Mouse (Mus musculus): Measurements from ENCODE around the gene Tmem63a. TPM values are rescaled to one million over a fixed set of nuclear protein-coding genes. Genes with fewer than 3 reads are reported as not detected.

Tmem63a gene
- polyA plus RNA-seq, 1 experiment = not detected

DNA sequence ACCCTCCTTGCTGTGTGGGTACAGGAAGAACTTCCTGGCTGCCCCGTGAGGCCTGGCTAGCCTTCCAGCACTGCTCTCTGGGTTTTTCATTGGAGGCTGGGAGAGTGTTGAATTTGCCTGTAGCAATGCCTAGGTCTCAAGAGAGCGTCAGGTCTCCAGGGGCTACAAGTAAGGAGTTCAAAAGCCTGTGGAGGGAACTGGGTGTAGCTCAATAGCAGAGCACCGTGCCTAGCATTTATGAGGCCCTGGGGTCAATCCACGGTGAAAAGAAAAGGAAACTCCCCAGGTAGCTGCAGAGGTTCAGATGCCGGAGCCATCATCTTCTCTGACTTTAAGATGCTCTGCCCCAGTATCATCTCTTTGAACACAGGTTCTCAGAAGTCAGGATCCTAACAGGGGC lies 69.5 kb downstream of the Tmem63a start:
- Histone ChIP-seq H3K4me1 (ENCODE audit: control insufficient read depth, insufficient read depth, low read length) (peaks cover 28% of the 10 kb centered on the region), H3K27ac (ENCODE audit: insufficient read depth, low read depth, low read length) (no peak overlapping the region), H3K4me3 (ENCODE audit: insufficient read depth, low read depth, low read length) (no peak overlapping the region)
- 81% methylated on average over 5 of the region's 5 CpGs for WGBS
- TF ChIP-seq CTCF (IDR thresholded peaks at IDR 0.05; ENCODE audit: insufficient read depth, low read depth, low read length) (no peak), POLR2A (IDR thresholded peaks at IDR 0.05; ENCODE audit: insufficient read depth, low read depth, low read length) (no peak)

GRCm38 (mm10) chr1:181012416-181012815 lies 70.3 kb downstream of the Tmem63a start:
- Histone ChIP-seq H3K4me1 (ENCODE audit: control insufficient read depth, insufficient read depth, low read length) (peaks cover 28% of the 10 kb centered on the region), H3K27ac (ENCODE audit: insufficient read depth, low read depth, low read length) (no peak overlapping the region), H3K4me3 (ENCODE audit: insufficient read depth, low read depth, low read length) (no peak overlapping the region)
- TF ChIP-seq POLR2A (IDR thresholded peaks at IDR 0.05; ENCODE audit: insufficient read depth, low read depth, low read length) (no peak), CTCF (IDR thresholded peaks at IDR 0.05; ENCODE audit: insufficient read depth, low read depth, low read length) (no peak)
- WGBS = 94% methylated on average over 3 of the region's 3 CpGs

GRCm38 (mm10) chr1:181013446-181013845 lies 71.3 kb downstream of the Tmem63a start:
- WGBS = 79% methylated on average over 6 of the region's 6 CpGs
- TF ChIP-seq POLR2A (IDR thresholded peaks at IDR 0.05; ENCODE audit: insufficient read depth, low read depth, low read length) (no peak), CTCF (IDR thresholded peaks at IDR 0.05; ENCODE audit: insufficient read depth, low read depth, low read length) (no peak)
- peaks cover 28% of the 10 kb centered on the region for H3K4me1 ChIP-seq (ENCODE audit: control insufficient read depth, insufficient read depth, low read length)

GRCm38 (mm10) chr1:181014731-181015500 lies 72.8 kb downstream of the Tmem63a start:
- TF ChIP-seq POLR2A (IDR thresholded peaks at IDR 0.05; ENCODE audit: insufficient read depth, low read depth, low read length) (no peak), CTCF (IDR thresholded peaks at IDR 0.05; ENCODE audit: insufficient read depth, low read depth, low read length) (no peak)
- peaks cover 26% of the 10 kb centered on the region for H3K4me1 ChIP-seq (ENCODE audit: control insufficient read depth, insufficient read depth, low read length)
- H3K27ac ChIP-seq (ENCODE audit: insufficient read depth, low read depth, low read length) = no peak overlapping the region
- no peak overlapping the region for H3K4me3 ChIP-seq (ENCODE audit: insufficient read depth, low read depth, low read length)
- 65% methylated on average over 6 of the region's 6 CpGs for WGBS

More at GRCm38 (mm10) chr1:181013446-181013845, 71.3 kb downstream of the Tmem63a start:
- no peak overlapping the region for H3K27ac ChIP-seq (ENCODE audit: insufficient read depth, low read depth, low read length)
- H3K4me3 ChIP-seq (ENCODE audit: insufficient read depth, low read depth, low read length) = no peak overlapping the region

DNA sequence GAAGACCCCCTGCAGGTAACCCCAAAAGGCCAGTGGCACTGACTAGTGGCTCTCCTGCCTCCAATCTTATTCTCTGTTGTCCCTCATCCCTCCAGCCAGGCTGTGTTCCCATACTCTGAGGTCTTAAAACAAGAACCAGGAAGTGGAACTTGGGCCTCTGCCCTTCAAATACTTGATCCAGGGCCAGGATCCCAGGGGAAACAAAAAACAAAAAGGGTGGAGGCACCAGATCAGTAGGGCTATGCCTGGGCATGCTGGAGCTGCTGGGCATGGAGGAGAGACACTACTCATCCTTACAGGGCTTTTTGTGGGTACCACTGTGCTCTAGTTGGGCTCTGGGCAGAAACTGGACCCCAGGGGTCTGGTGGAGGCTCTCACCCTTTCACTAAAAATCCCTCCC lies 73.4 kb downstream of the Tmem63a start:
- H3K27ac ChIP-seq (ENCODE audit: insufficient read depth, low read depth, low read length) = no peak overlapping the region
- no peak overlapping the region for H3K4me3 ChIP-seq (ENCODE audit: insufficient read depth, low read depth, low read length)
- TF ChIP-seq POLR2A (IDR thresholded peaks at IDR 0.05; ENCODE audit: insufficient read depth, low read depth, low read length) (no peak), CTCF (IDR thresholded peaks at IDR 0.05; ENCODE audit: insufficient read depth, low read depth, low read length) (no peak)
- peaks cover 19% of the 10 kb centered on the region for H3K4me1 ChIP-seq (ENCODE audit: control insufficient read depth, insufficient read depth, low read length)

GRCm38 (mm10) chr1:181016045-181016444 lies 73.9 kb downstream of the Tmem63a start:
- 92% methylated on average over 4 of the region's 4 CpGs for WGBS
- H3K4me3 ChIP-seq (ENCODE audit: insufficient read depth, low read depth, low read length) = no peak overlapping the region
- peak overlapping the region; percentile 54; the same call in 1 of the 2 replicates for H3K27ac ChIP-seq (ENCODE audit: insufficient read depth, low read depth, low read length)
- H3K4me1 ChIP-seq (ENCODE audit: control insufficient read depth, insufficient read depth, low read length) = peaks cover 18% of the 10 kb centered on the region
- TF ChIP-seq POLR2A (IDR thresholded peaks at IDR 0.05; ENCODE audit: insufficient read depth, low read depth, low read length) = no peak
- TF ChIP-seq CTCF (IDR thresholded peaks at IDR 0.05; ENCODE audit: insufficient read depth, low read depth, low read length) = no peak

DNA sequence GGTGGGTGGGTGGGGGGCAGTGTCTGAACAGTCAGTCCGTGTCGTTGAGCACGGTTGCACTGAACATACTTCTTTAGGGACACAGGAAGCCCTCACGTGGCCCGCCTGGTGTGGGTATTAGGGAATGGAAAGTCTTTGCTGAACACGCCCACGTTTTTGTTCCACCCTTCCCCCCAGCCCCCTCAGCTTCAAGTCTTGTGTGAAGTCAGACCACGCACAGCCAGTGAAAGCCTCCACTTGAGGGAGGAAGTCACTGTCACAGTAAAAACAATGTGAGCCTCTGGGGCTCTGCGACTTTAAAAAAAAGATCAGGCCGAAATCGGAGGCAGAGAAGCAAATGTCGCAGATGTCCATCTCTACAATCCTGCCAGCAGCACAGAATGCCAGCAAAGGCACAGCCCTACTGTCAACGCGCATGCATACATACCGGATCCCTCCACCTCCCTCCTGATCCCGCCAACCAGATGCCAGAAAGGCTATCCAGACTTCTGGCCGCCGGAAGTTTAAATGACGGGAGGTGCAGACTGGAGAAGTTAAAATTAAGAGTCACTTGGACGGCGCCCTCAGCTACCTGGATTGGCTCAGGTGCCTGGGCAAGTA lies 74.5 kb downstream of the Tmem63a start:
- Histone ChIP-seq H3K27ac (ENCODE audit: insufficient read depth, low read depth, low read length) (peak overlapping the region; percentile 11; the same call in 1 of the 2 replicates), H3K4me1 (ENCODE audit: control insufficient read depth, insufficient read depth, low read length) (peaks cover 14% of the 10 kb centered on the region), H3K4me3 (ENCODE audit: insufficient read depth, low read depth, low read length) (peak overlapping the region; percentile 56)
- 3% methylated on average over 21 of the region's 21 CpGs for WGBS
- no peak for TF ChIP-seq CTCF (IDR thresholded peaks at IDR 0.05; ENCODE audit: insufficient read depth, low read depth, low read length)
- TF ChIP-seq POLR2A (IDR thresholded peaks at IDR 0.05; ENCODE audit: insufficient read depth, low read depth, low read length) = no peak

- peak overlapping the region; percentile 32 for H3K27ac ChIP-seq (ENCODE audit: insufficient read depth, low read depth, low read length)
- under 1% methylated on average over 22 of the region's 22 CpGs for WGBS
- TF ChIP-seq CTCF (IDR thresholded peaks at IDR 0.05; ENCODE audit: insufficient read depth, low read depth, low read length) (no peak), POLR2A (IDR thresholded peaks at IDR 0.05; ENCODE audit: insufficient read depth, low read depth, low read length) (peak; percentile 29; the same call in 1 of the 2 replicates)
- peaks cover 14% of the 10 kb centered on the region for H3K4me1 ChIP-seq (ENCODE audit: control insufficient read depth, insufficient read depth, low read length)
- H3K4me3 ChIP-seq (ENCODE audit: insufficient read depth, low read depth, low read length) = peak overlapping the region; percentile 56
Observed at GRCm38 (mm10) chr1:181017212-181017711, 75.1 kb downstream of the Tmem63a start.

DNA sequence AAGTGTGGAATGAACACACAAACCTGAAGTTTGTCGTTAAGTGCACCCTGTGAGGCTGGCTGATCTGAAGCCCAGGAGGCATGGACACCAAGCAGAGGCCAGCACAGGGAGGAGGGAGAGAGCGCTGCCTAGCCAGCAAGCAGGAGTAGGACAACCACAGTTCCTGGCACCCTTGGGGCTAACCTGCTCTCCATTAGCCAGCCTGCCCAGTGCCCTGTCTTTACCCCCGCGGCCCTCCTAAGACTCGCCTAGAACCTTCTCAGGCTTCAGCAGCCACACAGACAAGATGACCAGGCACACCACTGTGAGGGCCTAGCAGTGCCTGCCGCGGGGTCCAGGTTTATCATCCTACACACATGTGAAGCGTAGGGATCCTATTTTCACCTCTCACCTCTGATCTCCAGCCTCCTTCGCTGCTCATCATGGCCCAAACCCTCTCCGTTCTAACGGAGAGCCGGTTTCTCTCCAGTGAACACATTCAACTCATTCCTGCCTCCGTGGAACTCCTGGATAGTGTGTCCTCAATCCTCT lies 75.8 kb downstream of the Tmem63a start:
- no peak for TF ChIP-seq POLR2A (IDR thresholded peaks at IDR 0.05; ENCODE audit: insufficient read depth, low read depth, low read length)
- TF ChIP-seq CTCF (IDR thresholded peaks at IDR 0.05; ENCODE audit: insufficient read depth, low read depth, low read length) = no peak
- Histone ChIP-seq H3K4me3 (ENCODE audit: insufficient read depth, low read depth, low read length) (no peak overlapping the region), H3K4me1 (ENCODE audit: control insufficient read depth, insufficient read depth, low read length) (peaks cover 14% of the 10 kb centered on the region), H3K27ac (ENCODE audit: insufficient read depth, low read depth, low read length) (no peak overlapping the region)
- WGBS = 86% methylated on average over 13 of the region's 13 CpGs
